Mouse (Mus musculus) small intestine, adult 2 months (tissue): ENCODE data around the gene Kcnt2. TPM values are rescaled to one million over a fixed set of nuclear protein-coding genes. Genes with fewer than 3 reads are reported as not detected.

Experiments used
- H3K27ac ChIP-seq: fragments of 200-500 bp; 2 replicates; pipeline ENCODE4 v1.5.1; 2012; ENCODE audit warnings: low read depth, low read length, control low read depth, inconsistent platforms; ENCODE audit not compliant: insufficient read depth
- H3K27me3 ChIP-seq: fragments of 200-500 bp; 2 replicates; pipeline ENCODE4 v1.6.1; 2012; ENCODE audit warnings: mild to moderate bottlenecking, moderate library complexity, low read length, inconsistent platforms; ENCODE audit not compliant: control insufficient read depth, insufficient read depth
- H3K36me3 ChIP-seq: fragments of 200-500 bp; 2 replicates; pipeline ENCODE4 v1.6.1; 2012; ENCODE audit warnings: mild to moderate bottlenecking, low read length, control low read depth, inconsistent platforms; ENCODE audit not compliant: control insufficient read depth, insufficient read depth
- H3K4me1 ChIP-seq: fragments of 200-500 bp; 2 replicates; pipeline ENCODE4 v1.6.1; 2012; ENCODE audit warnings: low read length, inconsistent platforms, mixed read lengths; ENCODE audit not compliant: control insufficient read depth, insufficient read depth, insufficient read length
- H3K4me3 ChIP-seq: fragments of 200-500 bp; 2 replicates; pipeline ENCODE4 v1.5.1; 2012; ENCODE audit warnings: low read depth, mild to moderate bottlenecking, control low read depth, inconsistent platforms, low read length, moderate library complexity
- CTCF ChIP-seq: fragments of 200-500 bp; IDR thresholded peaks from 2 replicates; pipeline ENCODE4 v1.5.1; 2012; ENCODE audit warnings: low read depth, mild to moderate bottlenecking, control low read depth, inconsistent platforms, low read length, moderate library complexity, mixed read lengths; ENCODE audit not compliant: insufficient replicate concordance, insufficient read length; ENCODE audit errors: extremely low read depth
- POLR2A ChIP-seq: fragments of 200-500 bp; IDR thresholded peaks from 2 replicates; pipeline ENCODE4 v1.6.1; 2012; ENCODE audit warnings: low read depth, mild to moderate bottlenecking, control low read depth, inconsistent platforms, low read length, moderate library complexity
- WGBS: fragments of 180-500 bp; shearing (Covaris S2); methylation state at CpG from one replicate; pipeline ENCODE4 v1.1.7; 2018; 5-methylcytosine and 5-hydroxymethylcytosine counted together
- polyA plus RNA-seq: library from polyadenylated mRNA; depleted of rRNA; stranded (reverse); fragments of >200 nt; gene quantifications from 2 replicates; pipeline ENCODE4 v1.2.3, GENCODE M21; 2012

Gene Kcnt2
- polyA plus RNA-seq, 1 experiment = not detected

GRCm38 (mm10) chr1:140305344-140305743, 59.4 kb downstream of the Kcnt2 start:
- H3K36me3 ChIP-seq = no peaks in the 10 kb centered on the region
- no peak overlapping the region for H3K27ac ChIP-seq
- TF ChIP-seq CTCF (no peak), POLR2A (no peak)
- H3K4me3 ChIP-seq = no peak overlapping the region
- H3K27me3 ChIP-seq = no peaks in the 10 kb centered on the region
- no peaks in the 10 kb centered on the region for H3K4me1 ChIP-seq

GRCm38 (mm10) chr1:140306339-140306738, 60.4 kb downstream of the Kcnt2 start:
- Histone ChIP-seq H3K27me3 (no peaks in the 10 kb centered on the region), H3K4me3 (no peak overlapping the region), H3K36me3 (no peaks in the 10 kb centered on the region), H3K4me1 (no peaks in the 10 kb centered on the region), H3K27ac (no peak overlapping the region)
- 54% methylated on average over 2 of the region's 2 CpGs for WGBS
- TF ChIP-seq POLR2A (no peak), CTCF (no peak)

DNA sequence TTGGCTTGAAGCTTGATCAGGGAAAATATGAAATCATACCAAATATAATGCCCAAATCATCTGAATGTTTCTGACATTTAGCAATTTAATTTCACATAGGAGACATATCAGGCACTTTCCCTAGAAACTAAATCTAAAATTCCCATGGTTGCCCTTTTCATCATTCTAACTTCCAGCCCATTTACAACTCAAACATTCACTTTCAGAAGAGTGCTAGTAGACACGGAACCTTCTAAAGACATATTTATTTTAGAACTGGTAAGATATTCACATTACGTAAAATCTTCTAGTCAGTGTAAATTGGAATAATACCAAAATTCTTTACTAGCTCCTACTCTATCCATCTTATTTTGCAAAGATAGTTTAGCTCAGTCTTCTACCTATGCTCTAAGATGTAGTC, 64.8 kb downstream of the Kcnt2 start:
- Histone ChIP-seq H3K4me3 (no peak overlapping the region), H3K27ac (no peak overlapping the region), H3K36me3 (no peaks in the 10 kb centered on the region), H3K27me3 (no peaks in the 10 kb centered on the region), H3K4me1 (no peaks in the 10 kb centered on the region)
- 77% methylated on average over 2 of the region's 2 CpGs for WGBS
- TF ChIP-seq CTCF = no peak
- TF ChIP-seq POLR2A = no peak

DNA sequence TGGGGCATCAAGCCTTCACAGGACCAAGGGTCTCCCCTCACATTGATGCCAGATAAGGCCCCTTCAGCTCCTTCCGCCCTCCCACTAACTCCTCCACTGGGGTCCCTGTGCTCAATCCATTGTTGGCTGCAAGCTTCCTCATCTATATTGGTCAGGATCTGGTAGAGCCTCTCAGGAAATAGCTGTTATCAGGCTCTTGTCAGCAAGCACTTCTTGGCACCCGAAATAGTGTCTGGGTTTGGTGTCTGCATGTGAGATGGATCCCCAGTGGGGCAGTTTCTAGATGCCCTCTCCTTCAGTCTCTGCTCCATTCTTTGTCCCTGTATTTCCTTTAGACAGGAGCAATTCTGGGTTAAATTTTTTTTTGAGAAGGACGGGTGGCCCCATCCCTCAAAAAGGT, 79.1 kb downstream of the Kcnt2 start:
- WGBS = 83% methylated on average over 3 of the region's 3 CpGs
- H3K36me3 ChIP-seq = no peaks in the 10 kb centered on the region
- H3K27me3 ChIP-seq = no peaks in the 10 kb centered on the region
- no peak for TF ChIP-seq POLR2A
- TF ChIP-seq CTCF = no peak
- H3K4me1 ChIP-seq = no peaks in the 10 kb centered on the region
- H3K27ac ChIP-seq = no peak overlapping the region
- no peak overlapping the region for H3K4me3 ChIP-seq

DNA sequence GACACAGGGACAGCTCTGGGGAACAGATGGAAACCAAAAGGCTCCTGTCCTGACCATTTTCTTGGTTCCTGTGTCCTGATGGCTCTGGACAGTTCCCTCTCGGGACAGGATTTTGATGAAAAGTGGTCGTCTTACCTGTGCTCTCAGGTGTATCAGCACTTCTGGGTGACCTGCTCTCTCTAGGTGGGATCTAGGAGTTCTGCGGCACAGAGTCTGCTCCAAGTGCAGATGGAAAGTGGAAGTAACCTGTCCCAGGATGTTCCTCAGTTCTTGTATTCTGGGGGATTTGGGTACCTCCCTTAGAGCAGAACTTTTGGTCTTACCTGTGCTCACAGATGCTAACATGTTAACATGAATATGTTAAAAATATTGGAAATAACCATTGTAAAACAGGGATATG, 80.8 kb downstream of the Kcnt2 start:
- 77% methylated on average over 3 of the region's 3 CpGs for WGBS
- Histone ChIP-seq H3K4me3 (no peak overlapping the region), H3K36me3 (no peaks in the 10 kb centered on the region), H3K27me3 (no peaks in the 10 kb centered on the region), H3K4me1 (no peaks in the 10 kb centered on the region), H3K27ac (no peak overlapping the region)
- TF ChIP-seq POLR2A = no peak

GRCm38 (mm10) chr1:140333702-140334101, 87.7 kb downstream of the Kcnt2 start:
- WGBS = 70% methylated on average over 3 of the region's 3 CpGs
- no peak overlapping the region for H3K27ac ChIP-seq
- H3K4me3 ChIP-seq = no peak overlapping the region
- TF ChIP-seq CTCF = no peak
- no peak for TF ChIP-seq POLR2A
- no peaks in the 10 kb centered on the region for H3K36me3 ChIP-seq
- no peaks in the 10 kb centered on the region for H3K4me1 ChIP-seq
- H3K27me3 ChIP-seq = no peaks in the 10 kb centered on the region

DNA sequence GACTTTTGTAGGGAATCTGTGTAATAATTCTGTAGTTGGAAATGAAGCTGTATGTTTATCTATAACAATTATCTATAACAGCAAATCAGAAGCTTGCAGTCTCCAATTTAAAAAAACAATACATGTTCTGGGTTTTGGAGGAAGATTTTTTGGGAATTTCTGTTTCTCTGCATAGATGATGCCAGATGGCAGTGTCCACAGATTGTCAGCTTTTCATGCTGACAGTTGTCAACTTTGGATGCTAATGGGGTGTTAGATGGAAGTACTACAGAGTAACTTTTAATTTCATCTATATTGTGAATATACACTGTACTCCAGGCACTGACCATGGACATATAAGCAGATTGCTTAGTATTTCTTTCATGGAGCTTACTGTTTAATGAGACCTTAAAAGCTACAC, 92.5 kb downstream of the Kcnt2 start:
- H3K4me3 ChIP-seq = no peak overlapping the region
- H3K27ac ChIP-seq = no peak overlapping the region
- no peaks in the 10 kb centered on the region for H3K4me1 ChIP-seq
- H3K27me3 ChIP-seq = no peaks in the 10 kb centered on the region
- TF ChIP-seq POLR2A = no peak
- TF ChIP-seq CTCF = no peak
- H3K36me3 ChIP-seq = no peaks in the 10 kb centered on the region

GRCm38 (mm10) chr1:140339368-140339767, 93.4 kb downstream of the Kcnt2 start:
- Histone ChIP-seq H3K4me1 (no peaks in the 10 kb centered on the region), H3K27me3 (no peaks in the 10 kb centered on the region), H3K4me3 (no peak overlapping the region), H3K27ac (no peak overlapping the region), H3K36me3 (no peaks in the 10 kb centered on the region)
- TF ChIP-seq POLR2A (no peak), CTCF (no peak)
- WGBS = 63% methylated on average over 4 of the region's 4 CpGs
